Mouse (Mus musculus) retina, postnatal 1 day (tissue): ENCODE results near the gene Nxn.
"Not testable (repeated sequence)": the region's sequence is repeated elsewhere in the genome, so short reads cannot be mapped to it uniquely, and the experiment has no call there.

Experiments
- DNase-seq: peaks from one replicate; pipeline ENCODE4 v3.0.0-alpha.2; 2012

Nxn gene

GRCm38 (mm10) chr11:76256129-76256528, 142.8 kb downstream of the Nxn start:
- no peak for DNase-seq

- peak; percentile 49 for DNase-seq
Measured at GRCm38 (mm10) chr11:76255431-76256001, 143.4 kb downstream of the Nxn start.

GRCm38 (mm10) chr11:76253918-76254264, 145.0 kb downstream of the Nxn start:
- no peak for DNase-seq

GRCm38 (mm10) chr11:76253145-76253917, 145.6 kb downstream of the Nxn start:
- peak; percentile 85 for DNase-seq

- no peak for DNase-seq
Measured at GRCm38 (mm10) chr11:76252036-76252435, 146.9 kb downstream of the Nxn start.

- peak; percentile 27 for DNase-seq
Measured at GRCm38 (mm10) chr11:76247239-76247638, 151.7 kb downstream of the Nxn start.

GRCm38 (mm10) chr11:76246439-76246838, 152.5 kb downstream of the Nxn start:
- no peak for DNase-seq

- no peak for DNase-seq
Measured at GRCm38 (mm10) chr11:76243811-76244546, 155.0 kb downstream of the Nxn start.

- DNase-seq, result peak; percentile 95
Measured at GRCm38 (mm10) chr11:76242901-76243810, 155.8 kb downstream of the Nxn start, which contains the start of the genes Mrm3 and Glod4. Gene Mrm3, plus strand, starts transcription at chr11:76243715. Gene Glod4, minus strand, starts transcription at chr11:76243725.

- no peak for DNase-seq
Measured at GRCm38 (mm10) chr11:76239750-76240149, 159.2 kb downstream of the Nxn start.

GRCm38 (mm10) chr11:76236136-76236535, 162.8 kb downstream of the Nxn start:
- DNase-seq, result no peak

- no peak for DNase-seq
Measured at GRCm38 (mm10) chr11:76225051-76225450, 173.9 kb downstream of the Nxn start.

- no peak for DNase-seq
Measured at GRCm38 (mm10) chr11:76224631-76225030, 174.3 kb downstream of the Nxn start.

- peak; percentile 98 for DNase-seq
Measured at GRCm38 (mm10) chr11:76217390-76217800, 181.5 kb downstream of the Nxn start, which contains the start of the genes Dbil5 and Gemin4. Gene Dbil5, plus strand, starts transcription at chr11:76217608. Gene Gemin4, minus strand, starts transcription at chr11:76217664.

GRCm38 (mm10) chr11:76216681-76217389, 182.1 kb downstream of the Nxn start:
- DNase-seq, result peak; percentile 47

GRCm38 (mm10) chr11:76216049-76216540, 182.8 kb downstream of the Nxn start:
- no peak for DNase-seq

GRCm38 (mm10) chr11:76215011-76215410, 183.9 kb downstream of the Nxn start:
- no peak for DNase-seq

- no peak for DNase-seq
Measured at GRCm38 (mm10) chr11:76213841-76214240, 185.1 kb downstream of the Nxn start.

GRCm38 (mm10) chr11:76211595-76211994, 187.3 kb downstream of the Nxn start:
- not testable (repeated sequence) for DNase-seq

- no peak for DNase-seq
Measured at GRCm38 (mm10) chr11:76210228-76210985, 188.5 kb downstream of the Nxn start.
